ENCODE assay signal across 7 mouse cellular contexts in the genomic region with DNA sequence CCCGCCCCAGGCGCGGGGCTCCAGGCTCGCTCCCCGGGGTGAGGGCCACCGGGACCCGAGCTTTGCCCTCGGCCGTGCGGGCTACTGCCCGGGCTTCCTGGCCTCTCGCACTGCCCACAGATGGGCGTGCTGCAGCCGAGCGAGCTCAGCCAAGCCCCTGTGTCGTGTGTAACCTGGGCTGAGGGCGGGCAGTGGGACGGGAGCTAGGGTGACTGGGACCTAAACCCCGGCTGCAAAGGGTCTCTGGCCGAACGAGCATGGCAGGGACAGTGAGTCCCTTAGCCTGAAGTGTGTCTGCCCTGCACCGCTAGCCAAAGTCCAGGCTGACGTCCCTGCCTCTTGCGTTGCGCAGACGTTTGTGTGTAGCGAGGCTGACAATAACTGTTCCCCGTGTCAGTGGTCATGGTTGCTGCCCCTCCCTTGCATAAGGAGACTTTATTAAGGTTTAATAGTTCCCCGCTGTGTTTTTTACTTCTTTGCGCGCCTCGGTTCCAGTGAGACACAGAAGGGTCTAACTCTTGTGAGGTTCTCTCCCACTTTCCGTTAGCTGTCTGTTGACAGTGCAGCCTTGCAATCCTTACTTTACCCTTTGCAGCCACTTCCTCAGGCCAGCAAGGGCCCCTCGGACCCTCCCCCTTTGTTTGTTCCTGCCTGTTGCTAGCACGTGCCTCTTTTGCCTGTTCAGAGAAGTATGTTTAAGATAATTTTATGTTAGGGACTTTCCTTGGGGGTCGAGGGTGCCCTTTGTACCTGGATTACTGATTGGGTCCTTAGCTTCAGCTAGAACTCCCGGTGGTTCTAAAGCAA. TPM values are rescaled to one million over a fixed set of nuclear protein-coding genes. Genes with fewer than 3 reads are reported as not detected.
DNase-seq lines count a peak whose midpoint lies in the region; ATAC-seq and TF ChIP-seq lines count a peak whose summit lies in the region.

No protein-coding gene starts in this region.

- peak; percentile 18 for DNase-seq in right cerebral cortex, postnatal 14 days
- no peak for DNase-seq in right cerebral cortex, postnatal 25 days
- DNase-seq in embryo, embryonic 11 days = peak; percentile 46
- DNase-seq in lung, postnatal 10 days = peak; percentile 6
- peak; percentile 26 for DNase-seq in stomach, postnatal 0 days (ENCODE audit: low spot score)
- no peak for DNase-seq in layer of hippocampus, adult 9-10 months (ENCODE audit: low spot score)

- no peaks in the 10 kb centered on the region for H3K9me3 ChIP-seq in hindbrain, embryonic 12.5 days (replicated peaks)
- no peaks in the 10 kb centered on the region for H3K9me3 ChIP-seq in stomach, postnatal 0 days (ENCODE audit: control insufficient read depth, low read length)

- peaks cover 20% of the 10 kb centered on the region for H3K4me1 ChIP-seq in hindbrain, embryonic 12.5 days
- no peaks in the 10 kb centered on the region for H3K4me1 ChIP-seq in stomach, postnatal 0 days (replicated peaks; ENCODE audit: control insufficient read depth, insufficient read depth)

- H3K4me2 ChIP-seq in hindbrain, embryonic 12.5 days (replicated peaks) = peak overlapping the region; percentile 90
- peak overlapping the region; percentile 86 for H3K4me2 ChIP-seq in stomach, postnatal 0 days (replicated peaks; ENCODE audit: low read depth)

- H3K36me3 ChIP-seq in hindbrain, embryonic 12.5 days = peaks cover 33% of the 10 kb centered on the region
- H3K36me3 ChIP-seq in stomach, postnatal 0 days (ENCODE audit: control insufficient read depth, insufficient read depth, low read length) = peaks cover 9% of the 10 kb centered on the region; the same call in 1 of the 2 replicates

- ATAC-seq in hindbrain, embryonic 12.5 days (ENCODE audit: low FRiP score) = peak; percentile 69
- peak; percentile 74 for ATAC-seq in stomach, postnatal 0 days (ENCODE audit: low FRiP score, low TSS enrichment)

- H3K27ac ChIP-seq in hindbrain, embryonic 12.5 days = peak overlapping the region; percentile 88
- H3K27ac ChIP-seq in stomach, postnatal 0 days (replicated peaks) = peak overlapping the region; percentile 88

- H3K27me3 ChIP-seq in hindbrain, embryonic 12.5 days = peaks cover 6% of the 10 kb centered on the region
- H3K27me3 ChIP-seq in stomach, postnatal 0 days (ENCODE audit: control insufficient read depth, insufficient read depth, low read length) = no peaks in the 10 kb centered on the region

- peak overlapping the region; percentile 73 for H3K4me3 ChIP-seq in hindbrain, embryonic 12.5 days
- peak overlapping the region; percentile 66 for H3K4me3 ChIP-seq in stomach, postnatal 0 days (ENCODE audit: low read depth, low read length)

- peak overlapping the region; percentile 92 for H3K9ac ChIP-seq in hindbrain, embryonic 12.5 days
- peak overlapping the region; percentile 83 for H3K9ac ChIP-seq in stomach, postnatal 0 days (ENCODE audit: low read length)

- no peak for TF ChIP-seq CTCF in stomach, postnatal 0 days (IDR thresholded peaks at IDR 0.05; ENCODE audit: low read depth)

- under 1% methylated on average over 37 of the region's 37 CpGs for WGBS in hindbrain, embryonic 12.5 days
- under 1% methylated on average over 32 of the region's 37 CpGs for WGBS in stomach, postnatal 0 days

- TF ChIP-seq EP300 in stomach, postnatal 0 days (optimal IDR thresholded peaks at IDR 0.05) = no peak

RNA-seq across cellular contexts. Expression of a gene that starts 0.6 kb away (rescaled TPM):
- 76.2 and 86.1 TPM in 2 replicates for polyA plus RNA-seq in hindbrain, embryonic 12.5 days (2016; fragmentation: Nextera tagmentation; extraction: Ambion mirVana)
- 50.0 and 51.8 TPM in 2 replicates for polyA plus RNA-seq in stomach, postnatal 0 days (2015; fragmentation: Nextera tagmentation; extraction: Ambion mirVana)

RNA-seq across cellular contexts. Expression of a gene that starts 17.3 kb away (rescaled TPM):
- polyA plus RNA-seq in hindbrain, embryonic 12.5 days (2016; fragmentation: Nextera tagmentation; extraction: Ambion mirVana) = 9.8 and 10.9 TPM in 2 replicates
- 5.8 and 6.0 TPM in 2 replicates for polyA plus RNA-seq in stomach, postnatal 0 days (2015; fragmentation: Nextera tagmentation; extraction: Ambion mirVana)

RNA-seq across cellular contexts. Expression of a gene that starts 17.3 kb away (rescaled TPM):
- polyA plus RNA-seq in hindbrain, embryonic 12.5 days (2016; fragmentation: Nextera tagmentation; extraction: Ambion mirVana) = 21.0 and 23.0 TPM in 2 replicates
- 4.6 and 4.9 TPM in 2 replicates for polyA plus RNA-seq in stomach, postnatal 0 days (2015; fragmentation: Nextera tagmentation; extraction: Ambion mirVana)

RNA-seq across cellular contexts. Expression of a gene that starts 53.9 kb away (rescaled TPM):
- polyA plus RNA-seq in hindbrain, embryonic 12.5 days (2016; fragmentation: Nextera tagmentation; extraction: Ambion mirVana) = 36.4 and 38.1 TPM in 2 replicates
- polyA plus RNA-seq in stomach, postnatal 0 days (2015; fragmentation: Nextera tagmentation; extraction: Ambion mirVana) = 10.6 and 12.5 TPM in 2 replicates

Comparison
In these comparisons a context has a peak if more than half of its experiments do, and no peak if none do; other contexts are left out.
1. DNase-seq: peak in right cerebral cortex, postnatal 14 days (single experiment), embryo, embryonic 11 days (single experiment), lung, postnatal 10 days (single experiment) and stomach, postnatal 0 days (single experiment); none in right cerebral cortex, postnatal 25 days (single experiment) and layer of hippocampus, adult 9-10 months (single experiment).